Mouse (Mus musculus) naive thymus-derived CD4-positive, alpha-beta T cell, adult 2 months (primary cell): ENCODE measurements at regions not wholly inside any gene's neighbourhood (a gene's known extent, or its start where the extent isn't known, plus 50 kb on each side); places are given as distances from the start of the nearest gene placed in this dataset.

ENCODE experiments used
- DNase-seq: peaks from one replicate; pipeline ENCODE4 v3.0.0-alpha.2; 2011; ENCODE audit warnings: low read depth

GRCm38 (mm10) chr1:13941351-13941750 is 2151.8 kb downstream of the 4930444P10Rik start:
- DNase-seq, result no peak

- no peak for DNase-seq
Observed at GRCm38 (mm10) chr1:13938344-13938743, 2154.8 kb downstream of the 4930444P10Rik start.

GRCm38 (mm10) chr1:13935938-13936491 is 2157.1 kb downstream of the 4930444P10Rik start:
- DNase-seq, result no peak

GRCm38 (mm10) chr1:13928679-13929078 is 2164.4 kb downstream of the 4930444P10Rik start:
- DNase-seq, result no peak

- DNase-seq, result no peak
Observed at GRCm38 (mm10) chr1:13927964-13928363, 2165.2 kb downstream of the 4930444P10Rik start.

- no peak for DNase-seq
Observed at GRCm38 (mm10) chr1:13925994-13926393, 2167.1 kb downstream of the 4930444P10Rik start.

GRCm38 (mm10) chr1:13915216-13915615 is 2177.9 kb downstream of the 4930444P10Rik start:
- no peak for DNase-seq

GRCm38 (mm10) chr1:13879126-13879525 is 2214.0 kb downstream of the 4930444P10Rik start:
- DNase-seq, result no peak

- no peak for DNase-seq
Observed at GRCm38 (mm10) chr1:13873925-13874324, 2219.2 kb downstream of the 4930444P10Rik start.

GRCm38 (mm10) chr1:13872536-13872935 is 2220.6 kb downstream of the 4930444P10Rik start:
- no peak for DNase-seq

GRCm38 (mm10) chr1:13870631-13871286 is 2222.4 kb downstream of the 4930444P10Rik start:
- no peak for DNase-seq

- DNase-seq, result no peak
Observed at GRCm38 (mm10) chr1:13865713-13866112, 2227.4 kb downstream of the 4930444P10Rik start.

- DNase-seq, result no peak
Observed at GRCm38 (mm10) chr1:13863712-13864111, 2229.4 kb downstream of the 4930444P10Rik start.

GRCm38 (mm10) chr1:13861070-13861511 is 2232.0 kb downstream of the 4930444P10Rik start:
- no peak for DNase-seq

- DNase-seq, result no peak
Observed at GRCm38 (mm10) chr1:13860469-13860868, 2232.7 kb downstream of the 4930444P10Rik start.

GRCm38 (mm10) chr1:13859723-13860122 is 2233.4 kb downstream of the 4930444P10Rik start:
- no peak for DNase-seq

GRCm38 (mm10) chr1:13858371-13859018 is 2234.6 kb downstream of the 4930444P10Rik start:
- no peak for DNase-seq

GRCm38 (mm10) chr1:13856998-13857397 is 2236.1 kb downstream of the 4930444P10Rik start:
- no peak for DNase-seq

- DNase-seq, result no peak
Observed at GRCm38 (mm10) chr1:13851144-13851543, 2242.0 kb downstream of the 4930444P10Rik start.

- no peak for DNase-seq
Observed at GRCm38 (mm10) chr1:13849071-13849470, 2244.1 kb downstream of the 4930444P10Rik start.

- DNase-seq, result no peak
Observed at GRCm38 (mm10) chr1:13846336-13846865, 2246.7 kb downstream of the 4930444P10Rik start.

- DNase-seq, result no peak
Observed at GRCm38 (mm10) chr1:13840309-13840622, 2252.9 kb downstream of the 4930444P10Rik start.
